Mouse (Mus musculus): ENCODE results near the gene Tcf7l1. TPM values are rescaled to one million over a fixed set of nuclear protein-coding genes. Genes with fewer than 3 reads are reported as not detected.
A peak's percentile ranks its signal among the peaks of the same experiment; 100 is the strongest.

Tcf7l1 gene
- polyA plus RNA-seq, 1 experiment from 2014 or later, result 23.7 TPM

DNA sequence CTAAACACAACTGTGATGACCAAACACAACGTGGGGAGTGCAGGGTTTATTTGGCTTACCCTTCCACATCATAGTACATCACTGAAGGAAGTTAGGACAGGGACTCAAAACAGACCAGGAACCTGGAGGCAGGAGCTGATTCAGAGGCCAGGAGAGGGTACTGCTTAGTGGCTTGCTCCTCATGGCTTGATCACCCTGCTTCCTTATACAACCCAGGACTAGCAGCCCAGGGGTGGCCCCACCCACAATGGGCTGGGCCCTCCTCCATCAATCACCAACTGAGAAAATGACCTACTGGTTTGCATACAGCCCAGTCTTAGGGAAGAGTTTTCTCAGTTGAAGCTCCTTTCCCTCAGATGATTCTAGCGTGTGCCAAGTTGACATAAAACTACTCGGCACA lies 68.2 kb downstream of the Tcf7l1 start:
- ATAC-seq (ENCODE audit: insufficient read depth, low FRiP score, low read depth), result no peak
- Histone ChIP-seq H3K4me3 (replicated peaks) (no peak overlapping the region), H3K9ac (no peak overlapping the region), H3K9me3 (no peaks in the 10 kb centered on the region), H3K27ac (no peak overlapping the region), H3K4me1 (peaks cover 23% of the 10 kb centered on the region), H3K4me2 (no peak overlapping the region), H3K27me3 (replicated peaks) (no peaks in the 10 kb centered on the region), H3K36me3 (no peaks in the 10 kb centered on the region)
- 66% methylated on average over 3 of the region's 3 CpGs for WGBS

GRCm38 (mm10) chr6:72714726-72715125 lies 74.3 kb downstream of the Tcf7l1 start:
- Histone ChIP-seq H3K4me2 (no peak overlapping the region), H3K4me1 (peaks cover 29% of the 10 kb centered on the region), H3K36me3 (no peaks in the 10 kb centered on the region), H3K27me3 (replicated peaks) (no peaks in the 10 kb centered on the region), H3K27ac (no peak overlapping the region), H3K4me3 (replicated peaks) (no peak overlapping the region), H3K9ac (no peak overlapping the region), H3K9me3 (no peaks in the 10 kb centered on the region)
- 24% methylated on average over 4 of the region's 4 CpGs for WGBS
- no peak for ATAC-seq (ENCODE audit: insufficient read depth, low FRiP score, low read depth)

GRCm38 (mm10) chr6:72714250-72714649 lies 74.8 kb downstream of the Tcf7l1 start:
- Histone ChIP-seq H3K4me1 (peaks cover 29% of the 10 kb centered on the region), H3K4me2 (no peak overlapping the region), H3K9me3 (no peaks in the 10 kb centered on the region), H3K9ac (no peak overlapping the region), H3K27ac (no peak overlapping the region), H3K36me3 (no peaks in the 10 kb centered on the region), H3K27me3 (replicated peaks) (no peaks in the 10 kb centered on the region), H3K4me3 (replicated peaks) (no peak overlapping the region)
- ATAC-seq (ENCODE audit: insufficient read depth, low FRiP score, low read depth), result no peak
- 37% methylated on average over 9 of the region's 9 CpGs for WGBS

GRCm38 (mm10) chr6:72711508-72712081 lies 77.5 kb downstream of the Tcf7l1 start:
- Histone ChIP-seq H3K4me3 (replicated peaks) (no peak overlapping the region), H3K4me2 (peak overlapping the region; percentile 20; the same call in 1 of the 2 replicates), H3K9me3 (no peaks in the 10 kb centered on the region), H3K27ac (peak overlapping the region; percentile 86), H3K9ac (no peak overlapping the region), H3K4me1 (peaks cover 29% of the 10 kb centered on the region), H3K27me3 (replicated peaks) (no peaks in the 10 kb centered on the region), H3K36me3 (no peaks in the 10 kb centered on the region)
- peak; percentile 79 for ATAC-seq (ENCODE audit: insufficient read depth, low FRiP score, low read depth)
- 13% methylated on average over 8 of the region's 8 CpGs for WGBS

GRCm38 (mm10) chr6:72710897-72711507 lies 78.1 kb downstream of the Tcf7l1 start:
- Histone ChIP-seq H3K4me3 (replicated peaks) (no peak overlapping the region), H3K27ac (peak overlapping the region; percentile 86), H3K36me3 (no peaks in the 10 kb centered on the region), H3K27me3 (replicated peaks) (no peaks in the 10 kb centered on the region), H3K4me2 (0 out of 2 replicates have a peak overlapping the region, but pooled peaks have one; percentile 10), H3K9ac (no peak overlapping the region), H3K9me3 (no peaks in the 10 kb centered on the region), H3K4me1 (peaks cover 29% of the 10 kb centered on the region)
- peak; percentile 9; the same call in 1 of the 2 replicates for ATAC-seq (ENCODE audit: insufficient read depth, low FRiP score, low read depth)
- 49% methylated on average over 10 of the region's 10 CpGs for WGBS

GRCm38 (mm10) chr6:72699467-72700126 lies 89.5 kb downstream of the Tcf7l1 start:
- H3K36me3 ChIP-seq, result no peaks in the 10 kb centered on the region
- no peak overlapping the region for H3K9ac ChIP-seq
- no peaks in the 10 kb centered on the region for H3K9me3 ChIP-seq
- ATAC-seq (ENCODE audit: insufficient read depth, low FRiP score, low read depth), result no peak
- no peaks in the 10 kb centered on the region for H3K27me3 ChIP-seq (replicated peaks)
- H3K4me2 ChIP-seq, result no peak overlapping the region
- no peak overlapping the region for H3K4me3 ChIP-seq (replicated peaks)
- WGBS, result 63% methylated on average over 5 of the region's 5 CpGs
- peaks cover 29% of the 10 kb centered on the region for H3K4me1 ChIP-seq
- no peak overlapping the region for H3K27ac ChIP-seq

GRCm38 (mm10) chr6:72698559-72698958 lies 90.5 kb downstream of the Tcf7l1 start:
- Histone ChIP-seq H3K9me3 (no peaks in the 10 kb centered on the region), H3K4me3 (replicated peaks) (no peak overlapping the region), H3K27me3 (replicated peaks) (no peaks in the 10 kb centered on the region), H3K36me3 (no peaks in the 10 kb centered on the region), H3K9ac (no peak overlapping the region), H3K4me2 (no peak overlapping the region), H3K27ac (no peak overlapping the region), H3K4me1 (peaks cover 34% of the 10 kb centered on the region)
- 92% methylated on average over 5 of the region's 5 CpGs for WGBS
- no peak for ATAC-seq (ENCODE audit: insufficient read depth, low FRiP score, low read depth)

- peak; percentile 29; the same call in 1 of the 2 replicates for ATAC-seq (ENCODE audit: insufficient read depth, low FRiP score, low read depth)
- Histone ChIP-seq H3K4me1 (peaks cover 48% of the 10 kb centered on the region), H3K9me3 (no peaks in the 10 kb centered on the region), H3K36me3 (no peaks in the 10 kb centered on the region), H3K27me3 (replicated peaks) (no peaks in the 10 kb centered on the region), H3K4me3 (replicated peaks) (no peak overlapping the region), H3K27ac (0 out of 2 replicates have a peak overlapping the region, but pooled peaks have one; percentile 8), H3K9ac (no peak overlapping the region), H3K4me2 (no peak overlapping the region)
- WGBS, result 18% methylated on average over 11 of the region's 11 CpGs
Measured at GRCm38 (mm10) chr6:72696601-72697335, 92.3 kb downstream of the Tcf7l1 start.

DNA sequence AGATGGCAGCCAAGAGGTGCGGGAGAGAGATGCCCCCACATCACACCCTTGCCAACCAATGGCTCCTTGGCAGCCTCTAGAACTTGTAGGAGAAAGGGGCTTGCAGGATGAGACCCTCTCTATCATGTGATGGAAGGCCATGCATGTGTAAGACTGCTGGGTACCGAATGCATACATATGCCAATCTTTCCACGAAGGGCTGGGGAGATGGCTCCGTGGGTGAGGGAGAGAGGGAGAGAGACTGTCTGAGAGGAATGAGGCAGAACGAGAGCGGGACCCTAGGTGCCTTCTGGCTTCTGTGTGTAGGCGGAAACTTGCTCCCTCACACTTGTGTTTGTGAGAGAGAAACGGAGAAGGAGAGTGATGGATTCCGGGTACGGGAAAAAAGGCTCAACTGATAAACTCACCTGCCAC lies 94.3 kb downstream of the Tcf7l1 start:
- H3K9ac ChIP-seq, result no peak overlapping the region
- H3K27me3 ChIP-seq (replicated peaks), result no peaks in the 10 kb centered on the region
- H3K4me1 ChIP-seq, result peaks cover 66% of the 10 kb centered on the region
- 38% methylated on average over 10 of the region's 10 CpGs for WGBS
- no peaks in the 10 kb centered on the region for H3K9me3 ChIP-seq
- no peak for ATAC-seq (ENCODE audit: insufficient read depth, low FRiP score, low read depth)
- H3K36me3 ChIP-seq, result no peaks in the 10 kb centered on the region
- no peak overlapping the region for H3K4me3 ChIP-seq (replicated peaks)
- peak overlapping the region; percentile 0; the same call in 1 of the 2 replicates for H3K27ac ChIP-seq
- H3K4me2 ChIP-seq, result no peak overlapping the region

DNA sequence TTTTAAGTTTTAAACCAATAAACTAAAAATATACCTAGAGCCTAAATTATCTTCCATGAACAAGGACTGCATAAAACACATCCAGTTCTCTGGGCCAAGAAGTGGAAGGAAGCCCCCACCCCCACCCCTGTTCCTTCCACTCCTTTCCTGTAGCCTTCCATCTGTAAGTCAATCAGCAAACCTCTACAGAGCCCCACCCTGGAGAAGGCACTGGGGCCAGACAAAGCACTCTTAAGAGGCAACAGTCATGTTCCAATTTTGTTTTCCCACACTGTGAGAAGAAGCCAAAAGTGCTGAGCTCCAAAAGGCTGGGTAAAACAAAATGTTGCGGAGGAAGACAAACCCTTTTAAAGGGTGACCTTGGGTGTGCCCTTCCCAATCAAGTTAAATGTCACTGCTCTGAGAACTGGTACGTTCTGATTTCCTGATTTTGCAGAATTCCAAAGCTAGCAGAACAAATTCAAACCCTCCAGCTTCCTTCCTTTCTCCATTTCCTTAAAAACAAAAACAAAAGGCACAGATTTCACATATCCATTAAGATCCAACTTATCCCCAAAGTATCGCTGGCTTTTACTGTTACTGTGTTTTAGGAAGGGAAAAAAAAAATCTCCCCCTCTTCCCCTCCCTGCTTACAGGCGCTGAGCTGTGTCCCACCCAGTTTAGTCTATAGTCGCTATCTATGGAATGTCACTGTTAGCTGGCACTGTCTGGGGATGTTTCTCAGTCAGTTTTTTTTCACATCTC lies 94.8 kb downstream of the Tcf7l1 start:
- H3K27me3 ChIP-seq (replicated peaks), result no peaks in the 10 kb centered on the region
- peaks cover 70% of the 10 kb centered on the region for H3K4me1 ChIP-seq
- H3K4me2 ChIP-seq, result no peak overlapping the region
- H3K36me3 ChIP-seq, result no peaks in the 10 kb centered on the region
- H3K9me3 ChIP-seq, result no peaks in the 10 kb centered on the region
- ATAC-seq (ENCODE audit: insufficient read depth, low FRiP score, low read depth), result no peak
- H3K9ac ChIP-seq, result no peak overlapping the region
- WGBS, result 30% methylated on average over 5 of the region's 5 CpGs
- H3K27ac ChIP-seq, result peak overlapping the region; percentile 0; the same call in 1 of the 2 replicates
- no peak overlapping the region for H3K4me3 ChIP-seq (replicated peaks)

- no peak for ATAC-seq (ENCODE audit: insufficient read depth, low FRiP score, low read depth)
Measured at GRCm38 (mm10) chr6:72692469-72692868, 96.6 kb downstream of the Tcf7l1 start.

More at GRCm38 (mm10) chr6:72692469-72692868, 96.6 kb downstream of the Tcf7l1 start:
- H3K27me3 ChIP-seq (replicated peaks), result no peaks in the 10 kb centered on the region
- no peaks in the 10 kb centered on the region for H3K9me3 ChIP-seq
- peaks cover 70% of the 10 kb centered on the region for H3K4me1 ChIP-seq
- no peaks in the 10 kb centered on the region for H3K36me3 ChIP-seq
- no peak overlapping the region for H3K27ac ChIP-seq
- H3K4me2 ChIP-seq, result no peak overlapping the region
- no peak overlapping the region for H3K4me3 ChIP-seq (replicated peaks)
- 62% methylated on average over 6 of the region's 6 CpGs for WGBS
- no peak overlapping the region for H3K9ac ChIP-seq

All from stomach, embryonic 15.5 days (tissue).